Mouse (Mus musculus): Measurements from ENCODE around the gene Olfr187. TPM values are rescaled to one million over a fixed set of nuclear protein-coding genes. Genes with fewer than 3 reads are reported as not detected.

The Olfr187 gene
- polyA plus RNA-seq, 1 experiment from 2014 or later = not detected

GRCm38 (mm10) chr16:58995057-58995456 is 44.5 kb downstream of the Olfr187 start, which contains the start of gene Olfr183:
TSS of gene Olfr183 (plus strand) at chr16:58995357.
- Histone ChIP-seq H3K4me1 (no peaks in the 10 kb centered on the region), H3K27ac (no peak within 1 kb of the TSS), H3K4me2 (replicated peaks) (no peak within 1 kb of the TSS), H3K9ac (no peak within 1 kb of the TSS), H3K4me3 (no peak within 1 kb of the TSS), H3K9me3 (replicated peaks) (no peaks in the 10 kb centered on the region), H3K36me3 (no peaks in the 10 kb centered on the region), H3K27me3 (no peaks in the 10 kb centered on the region)
- ATAC-seq (ENCODE audit: low FRiP score) = no peak
- 75% methylated on average over 2 of the region's 2 CpGs for WGBS

Other genes with a start within 250 kb of the Olfr187 start
- not detected in 2 replicates for gene Olfr173, start 239.5 kb downstream of the Olfr187 start, polyA plus RNA-seq (2016; fragmentation: Nextera tagmentation; extraction: Ambion mirVana)
- not detected in 2 replicates for gene Olfr175-ps1, start 213.0 kb downstream of the Olfr187 start, polyA plus RNA-seq (2016; fragmentation: Nextera tagmentation; extraction: Ambion mirVana)
- not detected in 2 replicates for gene Olfr177, start 165.0 kb downstream of the Olfr187 start, polyA plus RNA-seq (2016; fragmentation: Nextera tagmentation; extraction: Ambion mirVana)
- not detected in 2 replicates for gene Olfr178, start 147.7 kb downstream of the Olfr187 start, polyA plus RNA-seq (2016; fragmentation: Nextera tagmentation; extraction: Ambion mirVana)
- gene Olfr181, start 111.0 kb downstream of the Olfr187 start, polyA plus RNA-seq (2016; fragmentation: Nextera tagmentation; extraction: Ambion mirVana) = not detected in 2 replicates
- not detected in 2 replicates for gene Olfr180, start 110.4 kb downstream of the Olfr187 start, polyA plus RNA-seq (2016; fragmentation: Nextera tagmentation; extraction: Ambion mirVana)
- gene Olfr183, start 44.4 kb downstream of the Olfr187 start, polyA plus RNA-seq (2016; fragmentation: Nextera tagmentation; extraction: Ambion mirVana) = not detected in 2 replicates
- gene Olfr186, start 9.5 kb downstream of the Olfr187 start, polyA plus RNA-seq (2016; fragmentation: Nextera tagmentation; extraction: Ambion mirVana) = not detected in 2 replicates
- not detected in 2 replicates for gene Olfr190, start 38.2 kb upstream of the Olfr187 start, polyA plus RNA-seq (2016; fragmentation: Nextera tagmentation; extraction: Ambion mirVana)
- gene Olfr191, start 50.1 kb upstream of the Olfr187 start, polyA plus RNA-seq (2016; fragmentation: Nextera tagmentation; extraction: Ambion mirVana) = not detected in 2 replicates
- not detected in 2 replicates for gene Olfr193, start 72.1 kb upstream of the Olfr187 start, polyA plus RNA-seq (2016; fragmentation: Nextera tagmentation; extraction: Ambion mirVana)
- gene Olfr194, start 81.3 kb upstream of the Olfr187 start, polyA plus RNA-seq (2016; fragmentation: Nextera tagmentation; extraction: Ambion mirVana) = not detected in 2 replicates
- not detected in 2 replicates for gene Olfr195, start 107.3 kb upstream of the Olfr187 start, polyA plus RNA-seq (2016; fragmentation: Nextera tagmentation; extraction: Ambion mirVana)
- gene Olfr196, start 130.7 kb upstream of the Olfr187 start, polyA plus RNA-seq (2016; fragmentation: Nextera tagmentation; extraction: Ambion mirVana) = not detected in 2 replicates
- not detected in 2 replicates for gene Olfr198, start 163.8 kb upstream of the Olfr187 start, polyA plus RNA-seq (2016; fragmentation: Nextera tagmentation; extraction: Ambion mirVana)
- not detected in 2 replicates for gene Olfr199, start 180.0 kb upstream of the Olfr187 start, polyA plus RNA-seq (2016; fragmentation: Nextera tagmentation; extraction: Ambion mirVana)
- not detected in 2 replicates for gene Olfr201, start 232.9 kb upstream of the Olfr187 start, polyA plus RNA-seq (2016; fragmentation: Nextera tagmentation; extraction: Ambion mirVana)
- not detected in 2 replicates for gene Olfr202, start 247.0 kb upstream of the Olfr187 start, polyA plus RNA-seq (2016; fragmentation: Nextera tagmentation; extraction: Ambion mirVana)

Data from hindbrain, embryonic 12.5 days (tissue).